Mouse (Mus musculus) layer of hippocampus, postnatal 10 days (tissue): Measurements from ENCODE around the gene Gm10197. TPM values are rescaled to one million over a fixed set of nuclear protein-coding genes. Genes with fewer than 3 reads are reported as not detected.

ENCODE experiments used
- total RNA-seq, 2 experiments: library from RNA; stranded (reverse); gene quantifications; 2 replicates each; pipeline ENCODE4 v1.2.3; 2021

Gene Gm10197
- total RNA-seq, 2 experiments from 2014 or later = not detected

Other genes starting within 250 kb of the Gm10197 start
- 100 to 1,000 TPM; 120 to 122 TPM for gene Add3, start 231.3 kb downstream of the Gm10197 start, total RNA-seq
- 10 to 100 TPM; 52.0 to 57.0 TPM for gene Mxi1, start 61.2 kb downstream of the Gm10197 start, total RNA-seq
- gene Smndc1, start 18.8 kb upstream of the Gm10197 start, total RNA-seq = 10 to 100 TPM; 37.2 to 38.9 TPM
- gene Dusp5, start 157.3 kb upstream of the Gm10197 start, total RNA-seq = 10 to 100 TPM in 1 of 2 experiments, 1 to 10 TPM in 1; 9.3 to 10.1 TPM
- gene Nutf2-ps1, start 217.3 kb upstream of the Gm10197 start, total RNA-seq = 10 to 100 TPM; 53.4 to 65.1 TPM
- gene Smc3, start 228.6 kb upstream of the Gm10197 start, total RNA-seq = 10 to 100 TPM; 41.5 to 44.4 TPM